Mouse (Mus musculus): Measurements from ENCODE around the gene Arntl2. TPM values are rescaled to one million over a fixed set of nuclear protein-coding genes. Genes with fewer than 3 reads are reported as not detected.
A peak's percentile ranks its signal among the peaks of the same experiment; 100 is the strongest.

Arntl2 gene
- total RNA-seq, 2 experiments from 2014 or later, result 0.39 to 1.3 TPM

- DNase-seq, result no peak
- intact Hi-C loops (cut with DNase I), result no loop called here
These were observed 19.1 kb upstream of the Arntl2 start for GRCm38 (mm10) chr6:146776610-146777389.

GRCm38 (mm10) chr6:146778055-146778454 is 17.8 kb upstream of the Arntl2 start:
- intact Hi-C loops (cut with DNase I), result no loop called here
- no peak for DNase-seq

DNA sequence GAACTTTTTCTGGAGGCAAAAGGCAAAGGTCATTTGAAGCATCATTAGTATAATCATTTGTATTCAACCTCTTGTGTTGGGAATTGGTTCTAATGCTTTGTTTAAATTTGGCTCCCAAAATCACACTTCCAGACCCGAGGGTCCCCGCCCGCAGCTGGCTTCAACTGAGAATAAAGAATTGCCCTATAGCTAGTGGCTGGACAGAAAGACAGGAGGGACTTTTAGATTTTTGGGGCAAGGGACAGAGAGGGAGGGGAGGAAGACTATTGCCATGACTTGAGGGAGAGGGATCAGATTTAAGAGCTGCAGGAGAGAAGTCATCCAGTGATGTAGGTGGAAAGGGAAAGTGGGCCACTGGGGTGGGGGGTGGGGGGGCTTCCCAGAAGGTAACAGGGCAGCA is 14.3 kb upstream of the Arntl2 start:
- no peak for DNase-seq
- intact Hi-C loops (cut with DNase I), result no loop called here

DNA sequence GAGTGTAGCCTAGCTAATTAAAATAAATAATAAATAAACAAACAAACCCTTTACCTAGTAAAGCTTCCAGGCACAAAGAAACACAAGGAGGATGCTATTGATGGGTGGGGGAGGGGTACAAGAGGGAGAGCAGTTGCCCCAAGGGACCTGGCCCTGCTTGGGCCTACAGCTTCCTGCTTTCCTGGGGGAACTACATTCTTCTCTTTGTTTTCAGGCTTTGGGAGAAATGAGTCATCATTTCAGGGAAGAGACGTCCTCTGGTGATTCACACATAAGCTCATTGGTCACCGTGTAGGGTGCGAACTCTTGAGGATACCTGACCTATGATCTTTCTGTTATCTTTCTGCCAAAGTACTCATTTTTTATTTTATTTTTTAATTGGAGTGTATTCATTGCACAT is 2.3 kb upstream of the Arntl2 start:
- DNase-seq, result no peak
- intact Hi-C loops (cut with DNase I), result no loop called here

GRCm38 (mm10) chr6:146795166-146795923 is 510 bp upstream of the Arntl2 start:
- intact Hi-C loops (cut with DNase I), result no loop called here
- no peak for DNase-seq

GRCm38 (mm10) chr6:146797446-146797845 is 1.6 kb downstream of the Arntl2 start:
- no peak for DNase-seq
- intact Hi-C loops (cut with DNase I), result no loop called here

- intact Hi-C loops (cut with DNase I), result no loop called here
- DNase-seq, result no peak
These were observed 14.1 kb downstream of the Arntl2 start for GRCm38 (mm10) chr6:146809991-146810390.

GRCm38 (mm10) chr6:146813007-146813406 is 17.2 kb downstream of the Arntl2 start:
- intact Hi-C loops (cut with DNase I), result no loop called here
- DNase-seq, result no peak

- no peak for DNase-seq
- intact Hi-C loops (cut with DNase I), result loop anchor here (10.0 kb wide), 2 partner anchors 294 to 424 kb away; no protein-coding TSS in a partner anchor
These were observed 24.5 kb downstream of the Arntl2 start for GRCm38 (mm10) chr6:146820177-146820965.

DNA sequence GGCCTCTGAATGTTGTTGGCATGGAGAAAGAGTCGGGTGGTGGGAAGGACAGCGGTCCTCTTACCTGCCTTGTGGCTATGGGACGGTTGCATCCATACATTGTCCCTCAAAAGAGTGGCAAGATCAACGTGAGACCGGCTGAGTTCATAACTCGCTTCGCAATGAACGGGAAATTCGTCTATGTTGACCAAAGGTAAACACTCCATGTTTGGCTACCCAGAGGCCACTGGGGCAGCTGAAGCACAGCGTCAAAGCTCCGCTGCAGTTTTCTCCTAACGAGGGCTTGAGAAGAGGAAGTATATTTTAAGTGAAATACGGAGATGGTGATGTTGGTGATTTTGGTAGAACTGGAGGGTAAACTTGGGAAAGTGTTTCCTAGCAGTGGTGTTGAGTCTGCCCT is 26.1 kb downstream of the Arntl2 start:
- intact Hi-C loops (cut with DNase I), result loop anchor here (10.0 kb wide), 2 partner anchors 293 to 423 kb away; no protein-coding TSS in a partner anchor
- no peak for DNase-seq

- DNase-seq, result peak; percentile 26 to 36
- intact Hi-C loops (cut with DNase I), result loop anchor here (10.0 kb wide), 2 partner anchors 290 to 420 kb away; no protein-coding TSS in a partner anchor
These were observed 29.1 kb downstream of the Arntl2 start for GRCm38 (mm10) chr6:146824727-146825486.

DNA sequence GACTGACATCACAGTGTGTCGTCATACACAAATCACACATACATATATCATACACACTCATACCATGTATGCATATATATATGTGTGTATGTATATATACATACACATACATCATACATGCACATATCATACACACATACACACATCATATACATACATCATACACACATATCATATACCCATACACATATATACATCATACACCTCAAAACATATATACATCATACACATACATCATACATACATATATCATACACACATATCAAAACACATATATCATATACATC is 29.6 kb downstream of the Arntl2 start:
- no peak for DNase-seq
- intact Hi-C loops (cut with DNase I), result loop anchor here (10.0 kb wide), 2 partner anchors 289 to 419 kb away; no protein-coding TSS in a partner anchor

GRCm38 (mm10) chr6:146831320-146831719 is 35.5 kb downstream of the Arntl2 start:
- intact Hi-C loops (cut with DNase I), result no loop called here
- DNase-seq, result no peak

- intact Hi-C loops (cut with DNase I), result loop anchor here (2.0 kb wide), 1 partner anchor 161 kb away; no protein-coding TSS in a partner anchor
- peak in 1 of 2 experiments; percentile 17 for DNase-seq
These were observed 37.8 kb downstream of the Arntl2 start for GRCm38 (mm10) chr6:146833485-146834314.

DNA sequence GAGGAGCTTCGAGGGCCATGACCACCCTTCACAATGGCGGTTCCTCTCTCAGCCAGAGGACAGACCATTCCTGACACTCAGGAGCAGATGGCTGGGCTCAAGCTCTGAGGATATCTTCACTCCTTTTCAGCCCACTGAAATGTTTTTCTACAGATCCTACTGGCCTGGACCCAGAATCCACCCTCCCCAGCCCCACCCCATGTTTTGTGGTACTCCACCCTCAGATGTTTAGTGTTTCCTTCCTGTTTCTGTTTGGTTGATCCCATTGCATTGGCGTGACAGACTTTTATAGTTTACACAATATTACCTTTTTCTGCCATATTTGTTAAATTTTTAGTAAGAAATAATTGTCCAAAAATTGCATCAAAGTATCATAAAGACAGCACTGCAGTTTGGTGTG is 38.5 kb downstream of the Arntl2 start:
- no peak for DNase-seq
- intact Hi-C loops (cut with DNase I), result loop anchor here (2.0 kb wide), 1 partner anchor 160 kb away; no protein-coding TSS in a partner anchor

DNA sequence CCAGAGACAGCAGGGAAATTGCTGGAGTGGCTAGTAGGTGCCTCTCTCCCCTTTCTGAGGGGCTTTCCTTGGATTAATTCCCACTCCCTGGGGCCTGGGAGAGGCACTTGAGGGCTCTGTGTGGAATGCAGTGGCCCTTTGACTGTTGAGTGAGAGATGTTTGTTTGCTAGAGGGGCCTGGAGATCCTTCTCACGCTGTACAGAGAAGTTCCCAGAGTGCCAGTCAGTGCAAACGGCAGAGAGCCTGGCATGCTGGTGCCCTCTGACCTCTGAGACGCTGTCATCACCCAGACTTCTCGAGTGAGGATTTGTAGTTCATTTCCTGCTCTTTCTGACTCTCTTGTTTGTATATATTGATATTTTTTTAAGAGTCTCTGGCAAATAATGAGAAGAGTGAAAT is 39.9 kb downstream of the Arntl2 start:
- intact Hi-C loops (cut with DNase I), result loop anchor here (2.0 kb wide), 1 partner anchor 159 kb away; no protein-coding TSS in a partner anchor
- DNase-seq, result no peak

GRCm38 (mm10) chr6:146837316-146837715 is 41.5 kb downstream of the Arntl2 start:
- no peak for DNase-seq
- intact Hi-C loops (cut with DNase I), result no loop called here

GRCm38 (mm10) chr6:146838366-146838765 is 42.5 kb downstream of the Arntl2 start:
- no peak for DNase-seq
- intact Hi-C loops (cut with DNase I), result no loop called here

GRCm38 (mm10) chr6:146838863-146839262 is 43.0 kb downstream of the Arntl2 start:
- intact Hi-C loops (cut with DNase I), result no loop called here

More at GRCm38 (mm10) chr6:146838863-146839262, 43.0 kb downstream of the Arntl2 start:
- DNase-seq, result no peak

All from gastrocnemius, postnatal 36 days (tissue).